Mouse (Mus musculus) right cerebral cortex, adult 2 months (tissue): ENCODE data around the gene Ephb2.

Source experiments
- DNase-seq, 2 experiments: peaks; one replicate each; pipeline ENCODE4 v3.0.0; 2021 to 2022; ENCODE audit warnings: low spot score in 2 of 2

Ephb2 gene

GRCm38 (mm10) chr4:136801463-136801862 lies 34.3 kb downstream of the Ephb2 start:
- no peak for DNase-seq

DNA sequence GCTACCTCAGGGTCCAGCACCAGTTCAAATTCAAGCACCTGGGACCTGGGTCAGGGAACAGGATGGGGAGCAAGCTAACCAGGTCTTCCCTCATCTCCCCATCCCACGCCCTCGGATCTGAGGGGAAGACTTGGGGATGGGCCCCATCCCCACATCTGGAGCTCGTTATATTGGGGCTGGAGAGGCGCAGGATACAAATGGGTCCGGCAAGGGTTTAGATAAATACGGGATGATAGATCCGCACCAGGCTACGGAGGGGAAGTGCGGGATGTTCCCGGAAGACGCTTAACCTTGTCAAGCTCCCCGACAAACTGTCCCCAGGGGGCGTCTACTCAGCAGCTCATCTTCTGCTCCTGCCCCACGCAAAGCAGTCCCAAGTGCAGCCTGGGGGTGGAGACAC lies 35.4 kb downstream of the Ephb2 start:
- DNase-seq, result no peak

DNA sequence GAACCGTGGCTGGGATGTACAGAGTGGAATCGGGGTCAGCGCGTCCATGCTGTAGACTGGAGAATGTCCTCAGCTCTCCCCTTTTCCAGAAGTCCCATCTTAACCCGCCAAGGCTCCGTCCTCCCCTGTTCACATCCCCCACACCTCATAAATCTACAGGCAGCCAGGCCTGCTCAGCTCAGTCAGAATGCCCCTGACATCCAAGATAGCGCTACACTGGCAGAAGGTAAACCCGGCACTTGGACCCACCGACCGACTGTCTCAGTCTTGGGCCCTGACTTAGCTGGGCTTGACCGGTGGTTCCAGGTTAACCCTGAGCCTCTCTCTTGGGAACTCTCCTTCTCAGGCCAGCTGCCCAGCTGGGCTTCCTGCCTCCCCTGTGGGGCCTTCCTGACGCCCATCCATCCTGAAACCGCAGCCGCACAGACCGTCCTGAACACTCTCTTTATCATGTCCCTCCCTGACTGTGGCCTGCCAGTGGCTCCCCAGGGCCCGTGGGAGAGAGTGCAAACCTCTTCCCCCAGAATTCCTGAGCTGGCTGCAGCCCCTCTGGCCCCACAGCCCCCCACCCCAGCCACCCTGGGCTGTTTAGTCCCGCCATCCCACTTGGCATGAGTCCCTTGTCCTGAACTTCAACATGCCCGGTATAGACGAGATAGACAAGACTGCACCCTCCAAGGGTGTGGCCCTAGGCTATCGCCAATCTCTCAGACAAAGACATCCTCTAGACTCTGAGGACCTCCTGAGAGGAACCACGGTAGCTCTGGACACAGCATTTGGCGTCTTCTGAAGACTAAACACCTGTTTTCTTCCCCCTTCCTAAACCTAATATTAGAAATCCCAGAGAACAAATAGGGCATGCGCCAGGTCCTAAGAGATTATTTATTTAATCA lies 37.9 kb downstream of the Ephb2 start:
- DNase-seq, result no peak

GRCm38 (mm10) chr4:136793320-136793719 lies 42.5 kb downstream of the Ephb2 start:
- DNase-seq, result peak; percentile 72 to 78

GRCm38 (mm10) chr4:136789821-136790220 lies 46.0 kb downstream of the Ephb2 start:
- no peak for DNase-seq

DNA sequence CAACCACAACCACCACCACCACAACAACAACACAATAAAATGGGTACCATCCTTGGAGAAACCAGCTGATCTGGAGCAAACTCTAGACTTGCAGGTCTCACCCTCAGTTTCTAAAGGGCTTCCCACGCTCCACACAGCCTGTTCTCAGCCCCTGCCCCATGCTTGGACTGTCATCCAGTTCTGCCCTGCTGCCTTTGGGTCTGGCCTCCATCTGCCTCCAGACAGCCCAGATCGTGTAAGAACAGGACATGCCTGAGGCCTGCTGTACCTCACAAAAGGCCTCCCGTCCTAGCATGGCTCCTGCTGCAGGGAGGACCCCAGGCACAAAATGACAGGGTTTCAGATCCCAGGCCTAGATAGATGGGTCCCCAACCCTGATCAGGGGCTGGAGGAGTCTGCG lies 48.4 kb downstream of the Ephb2 start:
- DNase-seq, result no peak

DNA sequence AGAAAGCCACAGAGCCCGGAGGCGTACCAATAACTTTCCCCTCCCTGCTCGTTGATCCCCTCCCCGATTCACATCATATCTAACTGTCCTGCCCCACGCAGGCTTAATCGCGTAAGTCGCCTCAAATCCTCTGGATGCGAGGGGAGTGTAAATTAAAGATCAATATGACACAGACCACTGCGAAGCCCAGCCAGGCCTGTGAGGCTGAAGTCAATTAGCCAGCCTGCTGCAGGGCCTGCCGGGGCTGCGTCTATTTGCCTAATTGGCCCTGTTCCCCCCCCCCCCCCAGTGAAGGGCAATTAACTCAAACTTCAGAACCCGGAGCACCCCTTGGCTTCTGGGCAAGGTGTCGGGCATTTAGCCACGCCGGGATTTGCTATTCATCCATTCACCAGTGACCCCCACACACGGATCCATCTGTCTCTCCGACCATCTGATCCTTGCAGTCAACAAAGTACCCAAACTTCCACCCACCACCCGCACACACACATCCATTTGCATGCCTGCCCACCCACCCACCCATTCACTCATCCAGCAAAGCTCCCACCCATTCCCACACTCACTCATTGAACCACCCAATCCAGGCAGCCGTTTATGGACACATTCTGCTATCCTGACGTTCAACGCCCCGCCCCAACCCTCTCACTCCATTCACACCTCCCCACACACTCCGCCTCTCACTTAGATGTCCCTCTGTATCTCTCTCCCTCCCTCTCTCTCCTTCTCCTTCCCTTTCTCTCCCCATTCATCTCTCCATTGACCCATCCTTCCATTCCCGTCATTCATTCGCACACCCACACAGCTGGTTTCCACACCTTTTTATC lies 49.1 kb downstream of the Ephb2 start:
- peak; percentile 64 to 66 for DNase-seq

GRCm38 (mm10) chr4:136783552-136784150 lies 52.1 kb downstream of the Ephb2 start:
- DNase-seq, result peak in 1 of 2 experiments; percentile 22

DNA sequence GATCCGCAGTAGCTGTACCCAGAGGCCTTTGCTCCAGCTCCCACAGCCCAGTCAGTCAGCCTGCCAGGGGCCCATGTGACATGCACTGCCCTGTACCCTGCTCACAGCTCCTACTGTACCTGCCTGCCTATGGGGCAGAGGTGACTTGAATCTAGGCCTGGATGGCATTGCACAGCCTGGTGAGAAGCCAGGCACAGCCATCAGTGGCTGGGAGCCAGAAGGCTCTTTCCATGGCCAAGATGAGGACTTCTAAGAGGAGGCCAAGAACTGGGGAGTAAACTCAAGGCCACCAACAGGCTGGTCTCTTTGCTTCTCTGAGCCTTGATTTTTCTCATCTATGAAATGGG lies 53.2 kb downstream of the Ephb2 start:
- DNase-seq, result no peak

GRCm38 (mm10) chr4:136781868-136782578 lies 53.8 kb downstream of the Ephb2 start:
- DNase-seq, result peak in 1 of 2 experiments; percentile 35

DNA sequence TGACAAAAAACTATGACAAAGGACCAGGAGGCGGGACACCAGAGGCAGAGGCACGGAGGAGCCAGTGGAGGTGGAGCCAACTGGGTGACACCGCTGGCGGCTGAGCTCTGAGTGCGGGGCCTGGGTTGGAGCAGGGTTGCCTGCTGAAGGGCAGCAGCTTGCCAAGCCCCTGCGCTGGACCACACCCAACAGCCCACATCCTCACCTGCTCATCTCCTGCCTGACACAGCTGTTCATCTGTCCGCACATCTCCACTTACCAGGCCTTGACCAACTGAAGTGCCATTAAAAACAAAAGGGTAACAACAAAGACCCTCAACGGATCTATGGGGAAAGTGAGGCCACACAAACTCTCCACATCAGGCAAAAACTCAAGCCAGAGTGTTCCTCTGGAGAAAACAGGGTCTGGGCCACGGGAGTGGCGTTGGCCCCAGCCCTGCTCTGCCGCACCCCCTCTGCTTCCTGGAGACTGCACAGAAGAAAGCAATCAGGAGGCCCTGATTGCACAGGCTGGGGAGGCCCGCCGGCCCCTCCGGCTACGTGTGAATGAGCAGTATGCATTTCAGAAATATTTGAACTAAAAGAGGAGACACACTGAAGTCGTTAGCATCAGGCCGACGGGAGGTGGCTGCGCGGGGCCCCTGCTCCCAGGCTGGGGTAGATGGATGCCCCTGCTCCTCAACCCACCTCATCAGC lies 55.4 kb downstream of the Ephb2 start:
- DNase-seq, result no peak

DNA sequence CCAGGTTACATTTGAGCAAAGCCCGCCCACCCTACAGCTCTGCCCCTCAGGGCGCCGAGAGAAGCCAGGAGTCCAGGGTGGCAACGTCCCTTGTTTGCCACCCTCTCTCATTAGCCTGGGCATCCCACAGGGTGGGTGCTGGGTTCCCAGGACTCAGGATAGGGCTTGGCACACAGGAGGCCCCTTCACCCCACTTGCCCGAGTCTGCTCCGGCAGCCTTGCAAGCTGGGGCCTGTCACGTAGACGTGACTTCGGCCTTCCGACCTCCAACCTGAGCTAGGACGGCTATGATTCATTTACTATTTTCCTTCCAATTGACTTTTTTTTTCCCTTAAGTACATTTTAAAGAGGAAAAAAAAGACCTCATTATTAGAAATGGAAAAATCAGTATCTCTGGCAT lies 56.6 kb downstream of the Ephb2 start:
- DNase-seq, result no peak

GRCm38 (mm10) chr4:136776471-136776892 lies 59.3 kb downstream of the Ephb2 start:
- no peak for DNase-seq

- DNase-seq, result no peak
These were observed 59.9 kb downstream of the Ephb2 start for GRCm38 (mm10) chr4:136775903-136776302.

DNA sequence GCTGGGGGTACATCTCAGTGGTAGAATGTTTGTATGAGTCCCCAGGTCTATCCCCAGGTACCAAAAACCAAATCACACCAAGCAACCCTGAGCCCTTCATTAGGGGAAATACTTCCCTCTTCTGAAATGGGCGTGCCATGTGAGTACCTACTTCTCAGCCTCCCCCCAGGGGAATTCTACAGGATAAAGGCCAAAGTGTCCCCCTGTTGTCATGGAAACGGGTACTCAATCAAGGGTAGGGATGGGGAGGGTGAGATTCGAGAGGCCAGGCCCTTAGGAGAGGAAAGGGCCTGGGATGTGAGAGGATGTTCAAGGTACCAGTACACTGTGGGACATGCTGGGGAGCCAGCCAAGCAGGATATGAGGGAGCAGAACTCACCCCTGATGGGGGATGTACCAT lies 61.6 kb downstream of the Ephb2 start:
- DNase-seq, result no peak

DNA sequence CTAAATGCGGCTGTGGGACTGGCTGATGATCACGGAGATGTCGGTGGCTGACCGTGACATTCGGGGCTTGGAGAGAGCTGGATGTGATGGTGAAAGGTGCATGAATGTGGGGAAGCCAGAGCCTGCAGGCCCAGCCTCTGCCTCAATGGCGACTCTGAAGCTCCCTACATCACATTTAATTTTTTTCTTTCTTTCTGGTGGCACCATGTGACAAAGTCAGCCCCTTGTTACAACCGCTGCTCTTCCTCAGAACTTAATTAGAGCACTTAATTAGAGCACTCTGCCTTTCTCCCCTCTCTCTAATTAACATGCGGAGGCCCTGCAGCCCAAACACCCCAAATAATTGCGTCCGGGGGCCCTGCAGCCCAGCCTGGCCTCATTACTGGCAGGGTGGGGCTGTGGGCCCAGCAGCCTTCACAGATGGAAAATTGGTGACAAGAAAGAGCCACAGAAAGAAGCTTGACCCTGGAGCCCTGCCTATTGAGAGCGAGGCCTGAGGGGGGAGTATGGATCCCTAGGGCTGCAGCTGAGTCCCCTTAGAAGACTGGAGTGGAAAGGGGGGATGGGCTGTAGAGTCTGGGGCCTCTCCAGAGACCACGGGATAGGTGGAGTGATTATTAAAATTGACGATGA lies 62.7 kb downstream of the Ephb2 start:
- DNase-seq, result no peak

- DNase-seq, result no peak
These were observed 63.5 kb downstream of the Ephb2 start for GRCm38 (mm10) chr4:136772318-136772717.

- DNase-seq, result no peak
These were observed 65.1 kb downstream of the Ephb2 start for GRCm38 (mm10) chr4:136770718-136771117.

DNA sequence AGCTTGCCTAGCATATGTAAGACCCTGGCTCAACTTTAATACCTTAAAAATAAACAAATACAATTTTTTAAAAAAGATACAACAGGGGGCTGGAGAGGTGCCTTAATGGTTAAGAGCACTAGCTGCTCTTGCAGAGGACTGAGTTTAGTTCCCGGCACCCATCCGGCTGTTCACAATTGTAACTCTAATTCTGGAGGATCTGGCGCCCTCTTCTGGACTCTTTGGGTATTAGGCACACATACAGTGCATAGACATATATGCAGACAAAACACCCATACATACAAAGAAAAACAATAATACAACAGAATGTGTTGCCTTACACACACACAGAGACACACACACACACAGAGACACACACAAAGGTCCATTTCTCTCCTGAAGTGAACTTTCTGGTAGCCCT lies 67.3 kb downstream of the Ephb2 start:
- DNase-seq, result no peak

GRCm38 (mm10) chr4:136765080-136765479 lies 70.7 kb downstream of the Ephb2 start:
- DNase-seq, result no peak

GRCm38 (mm10) chr4:136763349-136763748 lies 72.4 kb downstream of the Ephb2 start:
- DNase-seq, result no peak
